Mouse (Mus musculus) cerebellum, postnatal 4 days (tissue): ENCODE measurements at regions not wholly inside any gene's neighbourhood (a gene's known extent, or its start where the extent isn't known, plus 50 kb on each side); places are given as distances from the start of the nearest gene placed in this dataset.

ENCODE experiments used
- DNase-seq, 2 experiments: peaks; one replicate each; pipeline ENCODE4 v3.0.0; 2022; ENCODE audit warnings: low spot score in 2 of 2, mixed read lengths in 1 of 2

GRCm38 (mm10) chr4:64335814-64336213 is 289.0 kb upstream of the Tnc start:
- DNase-seq = no peak

- DNase-seq = no peak
Observed at GRCm38 (mm10) chr4:64330213-64330612, 283.4 kb upstream of the Tnc start.

GRCm38 (mm10) chr4:64324391-64324790 is 277.6 kb upstream of the Tnc start:
- no peak for DNase-seq

- no peak for DNase-seq
Observed at GRCm38 (mm10) chr4:64316553-64317347, 269.9 kb upstream of the Tnc start.

- no peak for DNase-seq
Observed at GRCm38 (mm10) chr4:64296941-64297340, 250.1 kb upstream of the Tnc start.

- peak in 1 of 2 experiments; percentile 42 for DNase-seq
Observed at GRCm38 (mm10) chr4:64282471-64282870, 235.7 kb upstream of the Tnc start.

- no peak for DNase-seq
Observed at GRCm38 (mm10) chr4:64276980-64277379, 230.2 kb upstream of the Tnc start.

GRCm38 (mm10) chr4:64274291-64274960 is 227.6 kb upstream of the Tnc start:
- peak in 1 of 2 experiments; percentile 21 for DNase-seq

GRCm38 (mm10) chr4:64269846-64270245 is 223.0 kb upstream of the Tnc start:
- no peak for DNase-seq

GRCm38 (mm10) chr4:64269117-64269516 is 222.3 kb upstream of the Tnc start:
- DNase-seq = no peak

GRCm38 (mm10) chr4:64260473-64260872 is 213.7 kb upstream of the Tnc start:
- no peak for DNase-seq

- DNase-seq = no peak
Observed at GRCm38 (mm10) chr4:64260188-64260444, 213.3 kb upstream of the Tnc start.

GRCm38 (mm10) chr4:64259348-64260187 is 212.8 kb upstream of the Tnc start:
- no peak for DNase-seq

GRCm38 (mm10) chr4:64255253-64255652 is 208.4 kb upstream of the Tnc start:
- no peak for DNase-seq

GRCm38 (mm10) chr4:64250691-64251090 is 203.9 kb upstream of the Tnc start:
- no peak for DNase-seq

GRCm38 (mm10) chr4:64238196-64238740 is 191.5 kb upstream of the Tnc start:
- DNase-seq = no peak

GRCm38 (mm10) chr4:64235534-64235933 is 188.7 kb upstream of the Tnc start:
- DNase-seq = no peak

GRCm38 (mm10) chr4:64232159-64232558 is 185.3 kb upstream of the Tnc start:
- DNase-seq = no peak

GRCm38 (mm10) chr4:64228341-64228740 is 181.5 kb upstream of the Tnc start:
- peak in 1 of 2 experiments; percentile 26 for DNase-seq

- no peak for DNase-seq
Observed at GRCm38 (mm10) chr4:64226635-64227034, 179.8 kb upstream of the Tnc start.

- peak in 1 of 2 experiments; percentile 15 for DNase-seq
Observed at GRCm38 (mm10) chr4:64224918-64225317, 178.1 kb upstream of the Tnc start.

GRCm38 (mm10) chr4:64219802-64220201 is 173.0 kb upstream of the Tnc start:
- DNase-seq = no peak
